Mouse (Mus musculus) MEL (cell line): ENCODE data around the gene Thsd4. TPM values are rescaled to one million over a fixed set of nuclear protein-coding genes. Genes with fewer than 3 reads are reported as not detected.
"Not testable (repeated sequence)": the region's sequence is repeated elsewhere in the genome, so short reads cannot be mapped to it uniquely, and the experiment has no call there.

Source experiments
- DNase-seq: peaks from one replicate; pipeline ENCODE4 v3.0.0; 2011; ENCODE audit warnings: low read depth, low spot score
- H3K27ac ChIP-seq: 2 replicates; pipeline ENCODE4 v1.5.1; 2012; ENCODE audit warnings: low read depth, mild to moderate bottlenecking, control low read depth, low read length, moderate library complexity; ENCODE audit not compliant: control insufficient read depth
- H3K27me3 ChIP-seq, 2 experiments: fragments of 150-350 bp in 1 of 2; sonication (generic) in 1 of 2; 2 replicates each; pipeline ENCODE4 v1.6.1; 2012; ENCODE audit warnings: low read length in 2 of 2, mild to moderate bottlenecking in 2 of 2, improper control_type of control experiment in 1 of 2, moderate library complexity in 1 of 2; ENCODE audit not compliant: insufficient read depth in 2 of 2, control insufficient read depth in 1 of 2
- H3K36me3 ChIP-seq, 2 experiments: 2 replicates each; pipeline ENCODE4 v1.6.1; 2012 to 2014; ENCODE audit warnings: low read length in 2 of 2, improper control_type of control experiment in 1 of 2, inconsistent platforms in 1 of 2, mild to moderate bottlenecking in 1 of 2; ENCODE audit not compliant: insufficient read depth in 2 of 2, control insufficient read depth in 1 of 2
- H3K4me1 ChIP-seq, 2 experiments: fragments of 150-350 bp in 1 of 2; sonication (generic) in 1 of 2; 2 replicates each; pipeline ENCODE4 v1.6.1; 2012; ENCODE audit warnings: low read length in 2 of 2, improper control_type of control experiment in 1 of 2, mild to moderate bottlenecking in 1 of 2; ENCODE audit not compliant: insufficient read depth in 2 of 2, control insufficient read depth in 1 of 2
- H3K4me3 ChIP-seq, 2 experiments: fragments of 150-350 bp in 1 of 2; sonication (generic) in 1 of 2; 2 replicates each; pipeline ENCODE4 v1.5.1; 2012; ENCODE audit warnings: low read depth in 2 of 2, low read length in 2 of 2, mild to moderate bottlenecking in 2 of 2, moderate library complexity in 2 of 2, control low read depth in 1 of 2, improper control_type of control experiment in 1 of 2; ENCODE audit not compliant: control insufficient read depth in 1 of 2, insufficient read depth in 1 of 2
- H3K79me2 ChIP-seq: 2 replicates; pipeline ENCODE4 v1.6.1; 2012; ENCODE audit warnings: mild to moderate bottlenecking, low read length, moderate library complexity; ENCODE audit not compliant: control insufficient read depth, poor library complexity, insufficient read depth
- H3K9ac ChIP-seq: 2 replicates; pipeline ENCODE4 v1.6.1; 2012; ENCODE audit warnings: low read depth, mild to moderate bottlenecking, control low read depth, low read length, moderate library complexity; ENCODE audit not compliant: control insufficient read depth, poor library complexity, severe bottlenecking
- H3K9me3 ChIP-seq: fragments of 150-350 bp; sonication (generic); replicated peaks from 2 replicates; pipeline ENCODE4 v1.6.1; 2012; ENCODE audit warnings: mild to moderate bottlenecking, low read length, improper control_type of control experiment, moderate library complexity; ENCODE audit not compliant: insufficient read depth
- CHD2 ChIP-seq: IDR thresholded peaks from 2 replicates; pipeline ENCODE4 v1.6.1; 2011; ENCODE audit warnings: low read length, improper control_type of control experiment
- CTCF ChIP-seq, 3 experiments: IDR thresholded peaks in 2 of 3; conservative IDR thresholded peaks in 1 of 3; 2 replicates each; pipeline ENCODE4 v1.5.1; 2011 to 2012; ENCODE audit warnings: low read length in 3 of 3, low read depth in 2 of 3, mild to moderate bottlenecking in 2 of 3, improper control_type of control experiment in 1 of 3, inconsistent platforms in 1 of 3, mixed read lengths in 1 of 3, moderate library complexity in 1 of 3; ENCODE audit not compliant: control insufficient read depth in 1 of 3, insufficient read depth in 1 of 3, poor library complexity in 1 of 3, severe bottlenecking in 1 of 3
- EP300 ChIP-seq, 2 experiments: IDR thresholded peaks; 2 replicates each; pipeline ENCODE4 v1.6.1; 2011; ENCODE audit warnings: improper control_type of control experiment in 2 of 2, low read length in 2 of 2, low read depth in 1 of 2, mild to moderate bottlenecking in 1 of 2
- JUND ChIP-seq: IDR thresholded peaks from 2 replicates; pipeline ENCODE4 v1.6.1; 2011; ENCODE audit warnings: low read depth, mild to moderate bottlenecking, improper control_type of control experiment, low read length
- MAX ChIP-seq: IDR thresholded peaks from 2 replicates; pipeline ENCODE4 v1.6.1; 2011; ENCODE audit warnings: low read length, improper control_type of control experiment
- MAZ ChIP-seq: IDR thresholded peaks from 2 replicates; pipeline ENCODE4 v1.6.1; 2012; ENCODE audit warnings: low read depth, mild to moderate bottlenecking, inconsistent platforms, low read length, improper control_type of control experiment
- NELFE ChIP-seq: IDR thresholded peaks from 2 replicates; pipeline ENCODE4 v1.6.1; 2011; ENCODE audit warnings: low read depth, low read length, improper control_type of control experiment
- SIN3A ChIP-seq: IDR thresholded peaks from 2 replicates; pipeline ENCODE4 v1.6.1; 2012; ENCODE audit warnings: low read length, improper control_type of control experiment, inconsistent platforms
- SMC3 ChIP-seq: IDR thresholded peaks from 2 replicates; pipeline ENCODE4 v1.6.1; 2011; ENCODE audit warnings: low read depth, low read length, improper control_type of control experiment
- USF2 ChIP-seq, 2 experiments: IDR thresholded peaks; 2 replicates each; pipeline ENCODE4 v1.6.1; 2011 to 2012; ENCODE audit warnings: improper control_type of control experiment in 2 of 2, low read length in 2 of 2, borderline replicate concordance in 1 of 2, inconsistent platforms in 1 of 2, low read depth in 1 of 2, mild to moderate bottlenecking in 1 of 2; ENCODE audit not compliant: insufficient read depth in 1 of 2
- ZC3H11A ChIP-seq: IDR thresholded peaks from 2 replicates; pipeline ENCODE4 v1.6.1; 2012; ENCODE audit warnings: low read depth, mild to moderate bottlenecking, inconsistent platforms, low read length, improper control_type of control experiment
- ZMIZ1 ChIP-seq: IDR thresholded peaks from 2 replicates; pipeline ENCODE4 v1.6.1; 2012; ENCODE audit warnings: low read depth, mild to moderate bottlenecking, inconsistent platforms, low read length, improper control_type of control experiment, moderate library complexity
- polyA plus RNA-seq, 2 experiments: library from polyadenylated mRNA; stranded (reverse) in 1 of 2; unstranded in 1 of 2; fragments of >175 nt in 1 of 2; fragments of >200 nt in 1 of 2; gene quantifications; 2 replicates each; pipeline versions ENCODE4 v1.2.1 to v1.2.4; 2012; ENCODE audit warnings: low replicate concordance in 2 of 2, low read depth in 1 of 2; ENCODE audit not compliant: insufficient read length in 2 of 2, insufficient read depth in 1 of 2, missing spikeins in 1 of 2
- total RNA-seq: library from RNA; depleted of rRNA; stranded (reverse); fragments of 300-350 nt; gene quantifications from 2 replicates; pipeline ENCODE4 v1.2.3, GENCODE M21; 2012

Thsd4 gene
- total and polyA plus RNA-seq, 3 experiments: 0.08 TPM; not detected in 1

DNA sequence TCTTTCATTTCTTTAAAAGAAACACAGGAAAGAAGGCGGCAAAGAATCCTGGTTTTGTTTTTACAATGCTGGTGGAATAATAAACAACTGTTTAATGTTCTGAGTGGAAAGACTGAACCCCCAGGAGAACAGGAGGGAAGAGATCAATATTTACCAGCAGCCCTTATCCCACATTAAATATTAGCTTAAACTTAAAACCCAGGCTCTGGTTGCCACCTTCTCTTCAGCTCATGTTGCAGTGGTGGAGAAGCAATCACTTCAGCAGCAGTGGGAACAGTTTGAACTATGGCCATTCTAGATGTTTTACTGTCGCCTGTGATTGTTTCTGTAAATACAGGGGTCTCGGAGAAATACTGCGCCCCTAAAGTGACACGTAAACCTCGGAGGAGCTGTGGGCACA lies 341.7 kb downstream of the Thsd4 start:
- no peak overlapping the region for H3K27ac ChIP-seq
- TF ChIP-seq ZC3H11A (no peak), CHD2 (no peak), SMC3 (no peak), MAZ (no peak), ZMIZ1 (no peak), CTCF (IDR thresholded peaks at IDR 0.05 in 2 of 3, conservative IDR thresholded peaks at IDR 0.05 in 1 of 3; ENCODE audit: control insufficient read depth in 1 of 3, insufficient read depth in 1 of 3, low read depth in 2 of 3, low read length in 3 of 3, poor library complexity in 1 of 3, severe bottlenecking in 1 of 3) (no peak), MAX (no peak), USF2 (IDR thresholded peaks at IDR 0.05; ENCODE audit: borderline replicate concordance in 1 of 2, insufficient read depth in 1 of 2, low read depth in 1 of 2, low read length in 2 of 2) (no peak), NELFE (no peak)
- no peak overlapping the region for H3K4me3 ChIP-seq

DNA sequence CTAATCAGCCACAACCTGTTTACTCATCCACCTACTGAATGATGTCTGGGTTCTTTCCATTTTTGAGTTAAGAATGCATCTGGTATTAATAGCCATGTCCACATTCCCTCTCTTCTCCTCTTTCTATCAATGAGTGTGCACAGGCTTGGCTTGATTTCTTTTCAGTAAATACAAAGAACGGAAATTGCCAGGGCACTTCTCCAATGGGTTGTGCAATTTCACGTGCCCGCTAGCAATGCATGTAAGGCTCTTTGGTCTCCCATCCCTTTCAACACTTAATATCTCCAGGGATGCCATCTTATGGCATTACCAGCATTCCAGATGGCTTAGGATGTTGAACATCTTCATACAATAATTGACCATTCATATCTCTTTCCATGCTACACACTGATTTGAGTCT lies 345.5 kb downstream of the Thsd4 start:
- no peaks in the 10 kb centered on the region for H3K27me3 ChIP-seq
- no peak for DNase-seq
- no peak overlapping the region for H3K4me3 ChIP-seq
- TF ChIP-seq ZMIZ1: no peak
- no peak for TF ChIP-seq JUND
- no peak for TF ChIP-seq SIN3A
- no peak for TF ChIP-seq USF2 (IDR thresholded peaks at IDR 0.05; ENCODE audit: borderline replicate concordance in 1 of 2, insufficient read depth in 1 of 2, low read depth in 1 of 2, low read length in 2 of 2)
- TF ChIP-seq EP300 (IDR thresholded peaks at IDR 0.05; ENCODE audit: low read depth in 1 of 2, low read length in 2 of 2): no peak
- no peak overlapping the region for H3K27ac ChIP-seq
- H3K36me3 ChIP-seq: no peaks in the 10 kb centered on the region
- H3K4me1 ChIP-seq: no peaks in the 10 kb centered on the region
- H3K9me3 ChIP-seq: no peaks in the 10 kb centered on the region
- H3K79me2 ChIP-seq: no peaks in the 10 kb centered on the region
- no peak overlapping the region for H3K9ac ChIP-seq

More for the DNA sequence above, 341.7 kb downstream of the Thsd4 start:
- Histone ChIP-seq H3K9ac (no peak overlapping the region), H3K4me1 (no peaks in the 10 kb centered on the region), H3K36me3 (no peaks in the 10 kb centered on the region), H3K79me2 (no peaks in the 10 kb centered on the region), H3K9me3 (no peaks in the 10 kb centered on the region), H3K27me3 (no peaks in the 10 kb centered on the region)
- DNase-seq: no peak

DNA sequence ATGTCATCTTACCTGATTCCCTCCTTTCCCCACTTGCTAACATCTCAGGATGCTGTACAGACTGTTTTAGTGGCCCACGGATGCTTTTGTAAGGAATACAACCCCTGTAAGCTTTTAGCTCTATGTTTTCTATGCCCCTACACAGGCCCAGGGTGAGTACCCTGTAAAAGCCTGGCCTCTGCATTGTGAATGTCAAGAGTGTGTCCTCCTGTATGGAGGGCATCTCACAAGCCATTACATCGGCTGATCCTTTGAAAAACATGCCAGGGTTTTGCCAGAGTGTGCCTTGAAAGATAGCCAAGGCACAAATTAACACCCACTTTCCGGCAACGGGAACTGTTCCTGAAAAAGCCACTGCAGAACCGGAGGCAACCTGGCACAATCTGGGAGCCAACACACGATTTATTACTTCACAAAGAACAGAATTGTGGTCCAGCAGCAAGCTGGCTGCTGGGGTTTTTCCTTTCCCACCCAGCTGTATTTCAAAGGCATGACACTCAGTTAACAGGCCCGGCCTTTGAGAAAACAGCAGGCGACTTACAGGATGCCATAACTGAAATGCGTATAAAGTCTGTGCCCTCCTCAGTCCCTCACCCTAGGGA lies 349.3 kb downstream of the Thsd4 start:
- DNase-seq, H3K36me3 ChIP-seq, H3K9ac ChIP-seq, H3K27me3 ChIP-seq, H3K9me3 ChIP-seq, H3K4me1 ChIP-seq, H3K27ac ChIP-seq, H3K4me3 ChIP-seq, H3K79me2 ChIP-seq: not testable (repeated sequence)
